Comparison of ENCODE assay signal across 16 mouse cellular contexts in the genomic region with DNA sequence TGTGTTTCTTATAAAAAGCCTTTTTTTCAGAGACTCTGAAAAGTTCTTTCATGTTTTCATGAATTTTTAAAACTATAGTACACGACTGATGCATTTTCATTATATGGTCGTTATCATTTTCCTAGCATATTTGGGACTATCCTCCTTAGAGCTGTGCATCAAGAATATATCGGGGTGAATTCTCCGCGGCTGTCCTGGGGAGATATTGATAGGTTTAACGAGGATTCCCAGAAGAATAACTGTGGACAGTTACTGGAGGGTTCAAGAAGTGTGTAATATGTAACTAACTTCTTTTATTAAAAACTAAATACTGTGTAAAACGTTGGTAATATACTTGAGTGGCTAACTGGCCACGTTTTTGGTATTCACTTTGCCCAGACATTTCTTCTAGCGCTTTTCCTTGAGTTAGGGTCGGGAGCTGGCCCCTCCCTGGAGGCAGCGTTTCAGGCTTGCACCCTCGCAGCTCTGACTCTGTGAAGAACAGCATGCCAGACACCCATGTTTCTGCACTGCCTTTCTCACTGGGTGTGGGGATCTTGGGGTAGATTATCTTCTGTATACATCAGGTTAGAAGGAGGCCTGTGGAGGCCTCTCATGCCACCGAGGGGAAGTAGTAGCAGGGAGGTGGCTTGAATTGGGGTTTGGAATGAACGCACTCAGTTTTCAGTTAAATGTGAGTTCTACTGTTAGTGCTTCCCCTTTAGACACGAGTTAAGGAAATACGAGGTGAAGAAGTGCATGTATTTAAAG. TPM values are rescaled to one million over a fixed set of nuclear protein-coding genes. Genes with fewer than 3 reads are reported as not detected.
DNase-seq lines count a peak whose midpoint lies in the region; ATAC-seq and TF ChIP-seq lines count a peak whose summit lies in the region.
"Had no signal": no experiment of that assay in that cellular context is flagged by ENCODE, and none has a peak within 500 bp of the region (broad histone marks: within the 10 kb centered on the region; RNA-seq: fewer than 3 reads in every experiment).

No protein-coding gene starts in this region.

- WGBS in stomach, embryonic 14.5 days = 82% methylated on average over 16 of the region's 16 CpGs
- WGBS in stomach, postnatal 0 days = 79% methylated on average over 16 of the region's 16 CpGs
- WGBS in liver, embryonic 14.5 days (ENCODE audit: insufficient replicate concordance) = 12% methylated on average over 16 of the region's 16 CpGs
- 84% methylated on average over 16 of the region's 16 CpGs for WGBS in stomach, embryonic 15.5 days
- WGBS in hindbrain, embryonic 16.5 days = 89% methylated on average over 16 of the region's 16 CpGs

- H3K4me3 ChIP-seq in stomach, embryonic 14.5 days (ENCODE audit: low read depth, low read length) = no peak overlapping the region
- no peak overlapping the region for H3K4me3 ChIP-seq in stomach, postnatal 0 days (ENCODE audit: low read depth, low read length)
- peak overlapping the region; percentile 63 for H3K4me3 ChIP-seq in erythroblast, embryonic 14.5 days (replicated peaks)
- peak overlapping the region; percentile 48 to 54; a peak in 3 of 4 replicates for H3K4me3 ChIP-seq in liver, embryonic 14.5 days (ENCODE audit: insufficient read depth in 1 of 2, low read depth in 2 of 2, low read length in 2 of 2)
- no peak overlapping the region for H3K4me3 ChIP-seq in stomach, embryonic 15.5 days (replicated peaks)
- no peak overlapping the region for H3K4me3 ChIP-seq in hindbrain, embryonic 16.5 days (ENCODE audit: low read length)
- H3K4me3 ChIP-seq: heart, embryonic 13.5 days; hindbrain, embryonic 10.5 days had no signal

- peak; percentile 53; the same call in 1 of the 2 replicates for ATAC-seq in stomach, embryonic 14.5 days (ENCODE audit: insufficient number of reproducible peaks, insufficient read depth, low FRiP score, low read depth)
- ATAC-seq in stomach, postnatal 0 days (ENCODE audit: low FRiP score, low TSS enrichment) = no peak
- peak; percentile 92 for ATAC-seq in liver, embryonic 14.5 days (ENCODE audit: insufficient read depth)
- ATAC-seq in stomach, embryonic 15.5 days (ENCODE audit: insufficient read depth, low FRiP score, low read depth) = peak; percentile 85; the same call in 1 of the 2 replicates
- no peak for ATAC-seq in hindbrain, embryonic 16.5 days

- H3K9me3 ChIP-seq in stomach, embryonic 14.5 days (ENCODE audit: control insufficient read depth, low read depth, low read length) = no peaks in the 10 kb centered on the region
- no peaks in the 10 kb centered on the region for H3K9me3 ChIP-seq in stomach, postnatal 0 days (ENCODE audit: control insufficient read depth, low read length)
- peaks cover 2% of the 10 kb centered on the region; the same call in 1 of the 2 replicates for H3K9me3 ChIP-seq in erythroblast, embryonic 14.5 days (ENCODE audit: control insufficient read depth, low read length)
- no peaks in the 10 kb centered on the region for H3K9me3 ChIP-seq in liver, embryonic 14.5 days (ENCODE audit: control insufficient read depth, low read length)
- no peaks in the 10 kb centered on the region for H3K9me3 ChIP-seq in stomach, embryonic 15.5 days
- H3K9me3 ChIP-seq in hindbrain, embryonic 16.5 days (ENCODE audit: control insufficient read depth, low read length) = no peaks in the 10 kb centered on the region
- H3K9me3 ChIP-seq: heart, embryonic 13.5 days; hindbrain, embryonic 10.5 days had no signal

- no peak for TF ChIP-seq EP300 in stomach, postnatal 0 days (optimal IDR thresholded peaks at IDR 0.05)
- peak; percentile 63; the same call in 1 of the 2 replicates for TF ChIP-seq EP300 in liver, embryonic 14.5 days (IDR thresholded peaks at IDR 0.05; ENCODE audit: low read depth)

- no peak overlapping the region for H3K9ac ChIP-seq in stomach, embryonic 14.5 days (replicated peaks; ENCODE audit: low read depth, low read length)
- no peak overlapping the region for H3K9ac ChIP-seq in stomach, postnatal 0 days (ENCODE audit: low read length)
- H3K9ac ChIP-seq in liver, embryonic 14.5 days (replicated peaks) = peak overlapping the region; percentile 67
- no peak overlapping the region for H3K9ac ChIP-seq in stomach, embryonic 15.5 days
- no peak overlapping the region for H3K9ac ChIP-seq in hindbrain, embryonic 16.5 days (ENCODE audit: low read depth, low read length)
- H3K9ac ChIP-seq: heart, embryonic 13.5 days; lung, embryonic 14.5 days had no signal

- H3K4me1 ChIP-seq in stomach, embryonic 14.5 days (ENCODE audit: control insufficient read depth, insufficient read depth, low read length) = 0 out of 2 replicates have a peak, but pooled peaks cover under 1% of the 10 kb centered on the region
- H3K4me1 ChIP-seq in stomach, postnatal 0 days (replicated peaks; ENCODE audit: control insufficient read depth, insufficient read depth) = no peaks in the 10 kb centered on the region
- peaks cover 96% of the 10 kb centered on the region for H3K4me1 ChIP-seq in erythroblast, embryonic 14.5 days (ENCODE audit: control insufficient read depth)
- peaks cover 64 to 81% of the 10 kb centered on the region in 2 experiments for H3K4me1 ChIP-seq in liver, embryonic 14.5 days (replicated peaks; ENCODE audit: control insufficient read depth in 2 of 2, insufficient read depth in 2 of 2, low read length in 1 of 2)
- no peaks in the 10 kb centered on the region for H3K4me1 ChIP-seq in stomach, embryonic 15.5 days
- H3K4me1 ChIP-seq in hindbrain, embryonic 16.5 days (ENCODE audit: control insufficient read depth, insufficient read depth, low read depth, low read length) = no peaks in the 10 kb centered on the region
- H3K4me1 ChIP-seq: hindbrain, embryonic 10.5 days had no signal

- no peaks in the 10 kb centered on the region for H3K27me3 ChIP-seq in stomach, embryonic 14.5 days (ENCODE audit: control insufficient read depth, insufficient read depth, low read length)
- H3K27me3 ChIP-seq in stomach, postnatal 0 days (ENCODE audit: control insufficient read depth, insufficient read depth, low read length) = no peaks in the 10 kb centered on the region
- H3K27me3 ChIP-seq in erythroblast, embryonic 14.5 days (ENCODE audit: control insufficient read depth) = no peaks in the 10 kb centered on the region
- H3K27me3 ChIP-seq in liver, embryonic 14.5 days (ENCODE audit: control insufficient read depth, insufficient read depth, low read length) = no peaks in the 10 kb centered on the region
- H3K27me3 ChIP-seq in stomach, embryonic 15.5 days (replicated peaks) = no peaks in the 10 kb centered on the region
- no peaks in the 10 kb centered on the region for H3K27me3 ChIP-seq in hindbrain, embryonic 16.5 days (replicated peaks; ENCODE audit: control insufficient read depth, insufficient read depth, low read length)
- H3K27me3 ChIP-seq: heart, embryonic 13.5 days had no signal

- no peak overlapping the region for H3K27ac ChIP-seq in stomach, embryonic 14.5 days (ENCODE audit: low read length)
- H3K27ac ChIP-seq in stomach, postnatal 0 days (replicated peaks) = no peak overlapping the region
- peak overlapping the region; percentile 94 for H3K27ac ChIP-seq in liver, embryonic 14.5 days
- H3K27ac ChIP-seq in stomach, embryonic 15.5 days = no peak overlapping the region
- no peak overlapping the region for H3K27ac ChIP-seq in hindbrain, embryonic 16.5 days (ENCODE audit: low read depth, low read length)
- H3K27ac ChIP-seq: heart, embryonic 13.5 days; hindbrain, embryonic 10.5 days had no signal

- no peaks in the 10 kb centered on the region for H3K36me3 ChIP-seq in stomach, embryonic 14.5 days (ENCODE audit: control insufficient read depth, insufficient read depth, low read length)
- no peaks in the 10 kb centered on the region for H3K36me3 ChIP-seq in stomach, postnatal 0 days (ENCODE audit: control insufficient read depth, insufficient read depth, low read length)
- peaks cover 76% of the 10 kb centered on the region for H3K36me3 ChIP-seq in erythroblast, embryonic 14.5 days (ENCODE audit: control insufficient read depth)
- H3K36me3 ChIP-seq in liver, embryonic 14.5 days (replicated peaks; ENCODE audit: control insufficient read depth, insufficient read depth, low read depth) = no peaks in the 10 kb centered on the region; the same call in 1 of the 2 replicates
- no peaks in the 10 kb centered on the region for H3K36me3 ChIP-seq in stomach, embryonic 15.5 days
- no peaks in the 10 kb centered on the region for H3K36me3 ChIP-seq in hindbrain, embryonic 16.5 days (ENCODE audit: control insufficient read depth, insufficient read depth, low read length)

- no peak overlapping the region for H3K4me2 ChIP-seq in stomach, embryonic 14.5 days (replicated peaks; ENCODE audit: low read depth, low read length)
- no peak overlapping the region for H3K4me2 ChIP-seq in stomach, postnatal 0 days (replicated peaks; ENCODE audit: low read depth)
- peak overlapping the region; percentile 94 for H3K4me2 ChIP-seq in liver, embryonic 14.5 days (ENCODE audit: low read depth)
- H3K4me2 ChIP-seq in stomach, embryonic 15.5 days = no peak overlapping the region
- no peak overlapping the region for H3K4me2 ChIP-seq in hindbrain, embryonic 16.5 days (ENCODE audit: low read length)
- H3K4me2 ChIP-seq: heart, embryonic 13.5 days; lung, embryonic 14.5 days; midbrain, embryonic 11.5 days had no signal

- no peak for DNase-seq in stomach, postnatal 0 days (ENCODE audit: low spot score)
- peak; percentile 74 to 78 (median 74) for DNase-seq in liver, embryonic 14.5 days (ENCODE audit: low read depth in 3 of 3, low spot score in 3 of 3)
- DNase-seq in cerebellum, postnatal 14 days = no peak
- DNase-seq in urinary bladder, postnatal 25 days (ENCODE audit: low spot score) = no peak
- DNase-seq: adrenal gland, postnatal 14 days; cerebellum, adult 18-20 months; kidney, adult 9 months; lung, embryonic 14.5 days; thymus, postnatal 14 days had no signal

- no peak for TF ChIP-seq CTCF in stomach, postnatal 0 days (IDR thresholded peaks at IDR 0.05; ENCODE audit: low read depth)
- no peak for TF ChIP-seq CTCF in liver, embryonic 14.5 days (IDR thresholded peaks at IDR 0.05; ENCODE audit: low read depth)

RNA-seq across cellular contexts. Expression of a gene that starts 16.5 kb away (rescaled TPM):
- polyA plus RNA-seq in stomach, embryonic 14.5 days (2014; fragmentation: Nextera tagmentation; extraction: Ambion mirVana) = 64.4 and 65.4 TPM in 2 replicates
- 23.9 and 26.7 TPM in 2 replicates for polyA plus RNA-seq in stomach, postnatal 0 days (2015; fragmentation: Nextera tagmentation; extraction: Ambion mirVana)
- 5.3 and 6.7 TPM in 2 replicates for polyA plus RNA-seq in erythroblast, embryonic 14.5 days (2012)
- polyA plus RNA-seq in liver, embryonic 14.5 days (2012; rRNA removed) = 34.0 and 60.2 TPM in 2 replicates
- 103 and 111 TPM in 2 replicates for polyA plus RNA-seq in liver, embryonic 14.5 days (2014; fragmentation: Nextera tagmentation; extraction: Ambion mirVana)
- polyA plus RNA-seq in stomach, embryonic 15.5 days (2015; fragmentation: Nextera tagmentation; extraction: Ambion mirVana) = 64.3 and 68.9 TPM in 2 replicates
- 29.3 and 31.7 TPM in 2 replicates for polyA plus RNA-seq in hindbrain, embryonic 16.5 days (2015; fragmentation: Nextera tagmentation; extraction: Ambion mirVana)

Comparison
In these comparisons a context has a peak if more than half of its experiments do, and no peak if none do; other contexts are left out.
1. ATAC-seq: peak in stomach, embryonic 14.5 days (single experiment), liver, embryonic 14.5 days (single experiment) and stomach, embryonic 15.5 days (single experiment); none in stomach, postnatal 0 days (single experiment) and hindbrain, embryonic 16.5 days (single experiment).
2. H3K4me3 ChIP-seq: peak in erythroblast, embryonic 14.5 days (single experiment) and liver, embryonic 14.5 days (2 of 2); none in stomach, embryonic 14.5 days (single experiment), stomach, postnatal 0 days (single experiment), stomach, embryonic 15.5 days (single experiment) and hindbrain, embryonic 16.5 days (single experiment).
3. DNase-seq: peak in liver, embryonic 14.5 days (3 of 3); none in stomach, postnatal 0 days (single experiment), cerebellum, postnatal 14 days (0 of 2) and urinary bladder, postnatal 25 days (single experiment).